Mouse (Mus musculus): ENCODE results near the gene 2700049A03Rik.

2700049A03Rik gene

GRCm38 (mm10) chr12:71274519-71275237 lies 138.0 kb downstream of the 2700049A03Rik start:
- no peak for DNase-seq

DNA sequence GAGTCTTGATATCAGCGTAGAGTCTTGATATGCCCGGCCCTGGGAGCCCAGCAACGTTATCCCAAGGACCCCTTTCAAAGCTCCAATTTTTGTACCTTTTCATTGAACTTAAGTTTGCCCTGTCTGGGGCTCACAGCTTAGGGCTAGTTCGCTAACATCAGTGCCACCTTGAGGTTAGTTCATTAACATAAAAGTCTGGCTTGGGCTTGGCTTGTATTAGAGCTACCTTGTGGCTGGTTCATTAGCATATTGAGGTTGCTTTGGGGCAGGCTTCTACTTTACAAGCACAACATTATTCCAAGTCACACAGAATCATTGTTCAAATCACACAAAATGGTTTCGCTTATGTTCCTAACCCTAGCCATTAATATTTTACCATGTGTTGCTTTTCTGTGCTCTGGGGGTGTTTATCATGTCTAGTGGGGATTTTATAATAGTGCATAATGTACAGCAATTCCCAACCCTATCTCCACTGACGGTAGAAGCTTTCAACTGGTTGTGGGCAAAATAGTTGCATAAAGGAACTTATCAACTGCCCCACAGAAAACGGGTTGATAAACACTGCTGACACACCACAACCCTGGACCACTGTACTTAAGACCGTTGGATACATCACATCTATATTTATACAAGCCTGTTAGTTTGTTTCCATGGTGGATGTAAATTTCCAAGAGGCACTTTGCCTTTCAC lies 139.4 kb downstream of the 2700049A03Rik start:
- DNase-seq = no peak

DNA sequence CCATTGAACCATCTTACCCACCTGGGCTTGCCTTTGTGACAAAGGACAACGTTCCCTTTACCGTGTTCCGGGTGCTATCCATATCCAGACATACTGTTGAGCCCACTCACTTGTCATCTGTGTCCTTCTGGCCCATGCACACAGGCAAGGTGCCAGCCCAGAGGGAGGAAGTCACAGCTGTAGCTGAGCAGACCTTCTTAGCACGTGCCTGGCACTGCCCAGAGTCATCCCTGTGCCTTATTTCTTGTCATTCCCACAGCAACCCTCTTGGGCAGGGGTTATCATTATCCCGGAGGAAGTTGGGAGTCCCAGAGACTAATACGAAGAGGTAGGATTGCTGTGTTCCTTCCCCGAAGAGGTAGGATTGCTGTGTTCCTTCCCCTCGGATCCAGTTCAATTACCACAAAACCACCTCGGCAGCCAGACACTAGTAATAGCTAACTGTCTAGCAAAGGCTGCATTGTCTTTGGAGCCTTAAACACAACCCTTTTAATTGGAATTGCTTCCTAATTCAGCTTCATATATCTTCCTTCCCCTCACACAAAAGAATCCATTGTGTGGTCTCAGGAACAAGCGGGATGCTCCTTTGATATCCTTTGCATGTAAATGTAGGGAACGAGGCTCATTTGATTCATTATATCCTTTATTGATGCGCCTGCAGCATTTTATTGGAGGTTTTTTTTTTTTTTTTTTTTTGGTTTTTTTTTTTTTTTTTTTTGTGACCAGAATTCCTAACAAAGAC lies 143.0 kb downstream of the 2700049A03Rik start:
- DNase-seq = no peak

DNA sequence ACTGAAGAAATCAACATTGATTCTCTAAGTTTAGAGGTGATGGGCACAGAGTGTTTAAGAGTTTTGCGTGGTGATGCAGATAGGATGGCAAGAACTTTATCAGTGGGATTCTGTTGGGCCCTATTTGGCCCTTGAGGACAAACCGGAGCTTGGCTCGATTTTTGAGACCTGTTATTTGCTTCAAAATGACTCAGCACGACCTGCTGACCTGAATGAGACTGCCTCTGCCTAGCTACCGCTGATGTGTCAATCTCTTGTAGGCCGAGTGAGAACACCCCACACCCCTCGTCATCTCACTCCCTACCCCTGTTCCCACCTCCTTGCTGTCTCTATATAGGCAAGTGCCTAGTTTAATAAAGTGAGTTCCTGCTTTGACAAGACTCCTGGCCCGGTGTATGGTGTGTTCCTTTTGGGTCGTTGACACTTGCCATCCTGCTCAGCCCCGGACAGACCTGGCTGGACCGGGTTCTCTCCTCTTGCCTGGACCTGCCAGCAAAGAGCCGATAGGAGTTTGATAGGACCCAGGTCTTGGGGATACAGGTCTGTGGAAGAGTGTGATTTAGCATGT lies 144.6 kb downstream of the 2700049A03Rik start:
- DNase-seq = no peak

GRCm38 (mm10) chr12:71285399-71285798 lies 148.8 kb downstream of the 2700049A03Rik start:
- DNase-seq = no peak

DNA sequence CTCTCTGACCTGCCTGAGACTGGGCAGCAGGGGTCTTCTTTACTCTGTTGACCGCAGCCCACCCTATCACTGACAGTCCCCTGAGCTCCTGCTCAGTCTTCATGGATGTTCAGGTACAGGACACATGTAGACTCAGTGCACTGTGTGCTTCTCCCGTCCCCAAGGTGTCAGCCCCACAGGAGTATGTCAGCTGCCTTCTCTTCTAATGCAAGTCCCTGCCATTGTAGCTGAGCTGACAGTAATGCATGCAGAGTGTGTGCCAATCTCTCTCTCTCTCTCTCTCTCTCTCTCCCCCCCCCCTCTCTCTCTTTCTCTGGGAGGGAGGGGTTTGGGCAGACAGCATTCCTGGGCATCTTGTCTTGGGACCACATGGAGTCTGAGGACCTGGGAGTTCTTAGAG lies 153.8 kb downstream of the 2700049A03Rik start:
- DNase-seq = no peak
